Mouse (Mus musculus): ENCODE measurements at regions not wholly inside any gene's neighbourhood (a gene's known extent, or its start where the extent isn't known, plus 50 kb on each side); places are given as distances from the start of the nearest gene placed in this dataset.

- TF ChIP-seq RAD21 (IDR thresholded peaks at IDR 0.05; ENCODE audit: low read depth, low read length), result no peak
- no peaks in the 10 kb centered on the region for H3K27me3 ChIP-seq (ENCODE audit: control insufficient read depth in 1 of 2, insufficient read depth in 2 of 2, low read length in 2 of 2)
- H3K4me1 ChIP-seq (ENCODE audit: control insufficient read depth in 1 of 2, insufficient read depth in 2 of 2, low read length in 2 of 2), result peaks cover 0 to 9% of the 10 kb centered on the region in 2 experiments; a peak in 1 of 4 replicates
- H3K36me3 ChIP-seq (ENCODE audit: control insufficient read depth in 1 of 2, insufficient read depth in 2 of 2, low read length in 2 of 2), result no peaks in the 10 kb centered on the region
- no peaks in the 10 kb centered on the region for H3K79me2 ChIP-seq (ENCODE audit: control insufficient read depth, insufficient read depth, low read length, poor library complexity)
- no peaks in the 10 kb centered on the region for H3K9me3 ChIP-seq (replicated peaks; ENCODE audit: insufficient read depth, low read length)
- DNase-seq (ENCODE audit: low read depth, low spot score), result no peak
- H3K9ac ChIP-seq (ENCODE audit: control insufficient read depth, low read depth, low read length, poor library complexity, severe bottlenecking), result no peak overlapping the region
- no peak overlapping the region for H3K27ac ChIP-seq (ENCODE audit: control insufficient read depth, low read depth, low read length)
- H3K4me3 ChIP-seq (ENCODE audit: control insufficient read depth in 1 of 2, insufficient read depth in 1 of 2, low read depth in 2 of 2, low read length in 2 of 2), result no peak overlapping the region
These were observed 205.2 kb downstream of the Zfp36l1 start for GRCm38 (mm10) chr12:79907583-79907982.

GRCm38 (mm10) chr12:79906738-79907365 is 206.0 kb downstream of the Zfp36l1 start:
- no peak overlapping the region for H3K27ac ChIP-seq (ENCODE audit: control insufficient read depth, low read depth, low read length)
- TF ChIP-seq ETS1 (IDR thresholded peaks at IDR 0.05; ENCODE audit: low read depth, low read length) (peak; percentile 27; the same call in 1 of the 2 replicates), TBP (IDR thresholded peaks at IDR 0.05; ENCODE audit: low read depth, low read length) (peak; percentile 77), GATA1 (IDR thresholded peaks at IDR 0.05; ENCODE audit: low read depth, low read length) (peak; percentile 44; the same call in 1 of the 2 replicates), MYB (IDR thresholded peaks at IDR 0.05; ENCODE audit: low read depth, low read length) (no peak), POLR2AphosphoS5 (IDR thresholded peaks at IDR 0.05; ENCODE audit: borderline replicate concordance, low read depth, low read length) (no peak), UBTF (IDR thresholded peaks at IDR 0.05; ENCODE audit: borderline replicate concordance, insufficient read depth, low read depth, low read length) (no peak), CTCF (IDR thresholded peaks at IDR 0.05 in 2 of 3, conservative IDR thresholded peaks at IDR 0.05 in 1 of 3; ENCODE audit: control insufficient read depth in 1 of 3, insufficient read depth in 1 of 3, low read depth in 2 of 3, low read length in 3 of 3, poor library complexity in 1 of 3, severe bottlenecking in 1 of 3) (no peak)
- peak; percentile 50 for DNase-seq (ENCODE audit: low read depth, low spot score)
- H3K79me2 ChIP-seq (ENCODE audit: control insufficient read depth, insufficient read depth, low read length, poor library complexity), result no peaks in the 10 kb centered on the region
- H3K9me3 ChIP-seq (replicated peaks; ENCODE audit: insufficient read depth, low read length), result no peaks in the 10 kb centered on the region
- no peak overlapping the region for H3K9ac ChIP-seq (ENCODE audit: control insufficient read depth, low read depth, low read length, poor library complexity, severe bottlenecking)
- H3K4me1 ChIP-seq (ENCODE audit: control insufficient read depth in 1 of 2, insufficient read depth in 2 of 2, low read length in 2 of 2), result peaks cover 0 to 9% of the 10 kb centered on the region in 2 experiments; a peak in 1 of 4 replicates
- H3K27me3 ChIP-seq (ENCODE audit: control insufficient read depth in 1 of 2, insufficient read depth in 2 of 2, low read length in 2 of 2), result no peaks in the 10 kb centered on the region
- no peaks in the 10 kb centered on the region for H3K36me3 ChIP-seq (ENCODE audit: control insufficient read depth in 1 of 2, insufficient read depth in 2 of 2, low read length in 2 of 2)
- H3K4me3 ChIP-seq (ENCODE audit: control insufficient read depth in 1 of 2, insufficient read depth in 1 of 2, low read depth in 2 of 2, low read length in 2 of 2), result no peak overlapping the region

DNA sequence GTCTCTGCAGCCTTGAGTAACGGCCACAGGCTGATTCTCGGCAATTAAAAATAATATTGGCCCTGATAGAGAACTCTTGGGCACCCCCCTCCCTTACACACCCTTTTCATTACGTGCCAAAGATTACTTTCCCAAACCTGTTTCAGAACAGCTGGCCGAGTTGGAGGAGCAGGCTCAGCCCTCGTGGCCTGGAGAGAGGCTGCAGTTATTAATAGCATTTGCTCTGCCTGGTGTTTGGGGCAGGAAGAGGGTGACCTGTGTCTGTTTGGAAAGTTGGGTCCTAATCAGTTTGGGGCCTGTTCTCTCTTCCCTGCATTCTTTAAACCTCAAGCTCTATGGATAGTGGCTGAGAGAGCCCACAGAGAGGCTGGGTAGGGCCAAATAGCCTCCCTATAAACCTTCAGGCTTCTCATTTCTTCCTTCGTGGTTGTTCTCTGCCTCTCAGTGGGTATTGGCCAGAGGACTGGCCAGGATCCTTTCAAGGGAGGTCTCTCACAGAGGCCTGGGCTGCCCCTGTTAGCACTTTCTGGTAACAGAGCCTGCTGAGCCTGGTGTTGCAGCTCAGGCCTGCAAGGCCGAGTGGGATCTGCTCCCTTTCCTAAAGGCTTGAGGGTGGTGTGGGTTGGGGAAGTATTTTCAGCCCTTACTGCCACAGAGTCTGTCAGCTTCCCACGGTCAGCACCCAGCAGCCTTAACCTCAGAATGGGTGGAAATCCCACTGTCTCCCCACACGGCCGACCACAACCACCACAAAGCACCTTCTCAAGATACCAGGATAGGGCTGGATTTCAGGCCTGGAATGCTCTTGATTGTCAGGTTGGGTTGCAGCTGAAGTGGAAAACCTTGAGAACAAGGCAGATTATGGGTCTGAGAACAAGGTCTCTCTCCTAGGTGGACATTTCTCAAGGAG is 206.7 kb downstream of the Zfp36l1 start:
- H3K4me3 ChIP-seq (ENCODE audit: control insufficient read depth in 1 of 2, insufficient read depth in 1 of 2, low read depth in 2 of 2, low read length in 2 of 2), result no peak overlapping the region
- H3K36me3 ChIP-seq (ENCODE audit: control insufficient read depth in 1 of 2, insufficient read depth in 2 of 2, low read length in 2 of 2), result no peaks in the 10 kb centered on the region
- H3K79me2 ChIP-seq (ENCODE audit: control insufficient read depth, insufficient read depth, low read length, poor library complexity), result no peaks in the 10 kb centered on the region
- peaks cover 0 to 9% of the 10 kb centered on the region in 2 experiments; a peak in 1 of 4 replicates for H3K4me1 ChIP-seq (ENCODE audit: control insufficient read depth in 1 of 2, insufficient read depth in 2 of 2, low read length in 2 of 2)
- TF ChIP-seq TAL1 (IDR thresholded peaks at IDR 0.05; ENCODE audit: low read length) (no peak), ZNF384 (IDR thresholded peaks at IDR 0.05; ENCODE audit: low read depth, low read length) (no peak), TCF12 (IDR thresholded peaks at IDR 0.05; ENCODE audit: low read depth, low read length) (no peak), CHD2 (IDR thresholded peaks at IDR 0.05; ENCODE audit: low read length) (no peak), MEF2A (IDR thresholded peaks at IDR 0.05; ENCODE audit: extremely low read depth, insufficient replicate concordance, low read depth, low read length, poor library complexity, severe bottlenecking) (no peak), ZKSCAN1 (IDR thresholded peaks at IDR 0.05; ENCODE audit: low read depth, low read length) (no peak), KAT2A (conservative IDR thresholded peaks at IDR 0.05; ENCODE audit: low read depth, low read length) (no peak), USF1 (IDR thresholded peaks at IDR 0.05; ENCODE audit: low read depth, low read length) (no peak), POLR2A (IDR thresholded peaks at IDR 0.05; ENCODE audit: control insufficient read depth in 1 of 2, insufficient read depth in 1 of 2, low read depth in 1 of 2, low read length in 2 of 2, poor library complexity in 1 of 2) (no peak), HCFC1 (IDR thresholded peaks at IDR 0.05; ENCODE audit: low read depth, low read length) (no peak), ETS1 (IDR thresholded peaks at IDR 0.05; ENCODE audit: low read depth, low read length) (no peak), USF2 (IDR thresholded peaks at IDR 0.05; ENCODE audit: borderline replicate concordance in 1 of 2, insufficient read depth in 1 of 2, low read depth in 1 of 2, low read length in 2 of 2) (no peak), NRF1 (IDR thresholded peaks at IDR 0.05; ENCODE audit: insufficient read depth, low read depth, low read length, poor library complexity, severe bottlenecking) (no peak)
- H3K27me3 ChIP-seq (ENCODE audit: control insufficient read depth in 1 of 2, insufficient read depth in 2 of 2, low read length in 2 of 2), result no peaks in the 10 kb centered on the region
- H3K27ac ChIP-seq (ENCODE audit: control insufficient read depth, low read depth, low read length), result no peak overlapping the region
- no peak for DNase-seq (ENCODE audit: low read depth, low spot score)
- no peak overlapping the region for H3K9ac ChIP-seq (ENCODE audit: control insufficient read depth, low read depth, low read length, poor library complexity, severe bottlenecking)
- H3K9me3 ChIP-seq (replicated peaks; ENCODE audit: insufficient read depth, low read length), result no peaks in the 10 kb centered on the region
